In the genomic region with DNA sequence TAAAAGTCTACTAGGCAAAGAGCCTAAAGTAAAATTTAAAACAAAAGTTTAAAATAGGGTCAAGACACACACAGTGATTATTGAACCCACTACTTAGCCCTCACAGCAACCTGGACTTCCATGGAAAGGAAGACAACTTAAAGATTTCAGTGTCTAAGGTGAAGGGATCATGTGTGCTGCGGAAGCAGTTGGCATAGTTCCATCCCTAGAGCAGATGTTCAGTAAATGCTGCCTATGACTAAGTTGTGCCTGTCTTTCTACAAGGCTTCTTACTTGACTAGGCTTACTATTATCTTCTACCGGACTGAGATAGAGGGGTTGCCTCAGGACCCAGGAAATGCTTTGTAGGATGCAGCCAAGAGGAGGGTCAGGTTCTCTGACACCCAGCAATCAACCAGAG, we compare ENCODE assay signal across 21 mouse cellular contexts. TPM values are rescaled to one million over a fixed set of nuclear protein-coding genes. Genes with fewer than 3 reads are reported as not detected.
A peak's percentile ranks its signal among the peaks of the same experiment; 100 is the strongest.
DNase-seq lines count a peak whose midpoint lies in the region; ATAC-seq and TF ChIP-seq lines count a peak whose summit lies in the region.
"Had no signal": no experiment of that assay in that cellular context is flagged by ENCODE, and none has a peak within 500 bp of the region (broad histone marks: within the 10 kb centered on the region; RNA-seq: fewer than 3 reads in every experiment).

No protein-coding gene starts in this region.

- H3K9ac ChIP-seq in kidney, embryonic 15.5 days = no peak overlapping the region
- no peak overlapping the region for H3K9ac ChIP-seq in stomach, embryonic 15.5 days
- H3K9ac ChIP-seq: hindbrain, embryonic 14.5 days; intestine, embryonic 15.5 days; limb, embryonic 12.5 days; liver, embryonic 12.5 days; midbrain, embryonic 15.5 days had no signal

- H3K4me3 ChIP-seq in gastrocnemius, adult 2 months = peak overlapping the region; percentile 25
- H3K4me3 ChIP-seq in kidney, embryonic 15.5 days (replicated peaks) = no peak overlapping the region
- H3K4me3 ChIP-seq in stomach, embryonic 15.5 days (replicated peaks) = no peak overlapping the region
- H3K4me3 ChIP-seq: intestine, embryonic 15.5 days; limb, embryonic 12.5 days; liver, embryonic 12.5 days; midbrain, embryonic 15.5 days had no signal

- no peak for ATAC-seq in kidney, embryonic 15.5 days (replicated peaks; ENCODE audit: low FRiP score)
- no peak for ATAC-seq in stomach, embryonic 15.5 days (ENCODE audit: insufficient read depth, low FRiP score, low read depth)
- no peak for ATAC-seq in erythroblast, adult 5-6 weeks (replicated peaks; ENCODE audit: low FRiP score, poor library complexity, severe bottlenecking)
- ATAC-seq: intestine, embryonic 15.5 days; liver, embryonic 12.5 days; midbrain, embryonic 15.5 days had no signal

- peaks cover 26% of the 10 kb centered on the region for H3K4me1 ChIP-seq in kidney, embryonic 15.5 days
- H3K4me1 ChIP-seq in stomach, embryonic 15.5 days = peaks cover 7% of the 10 kb centered on the region; the same call in 1 of the 2 replicates
- H3K4me1 ChIP-seq: liver, embryonic 12.5 days; midbrain, embryonic 15.5 days had no signal

- H3K27ac ChIP-seq in gastrocnemius, adult 2 months = peak overlapping the region; percentile 63
- peak overlapping the region; percentile 65 for H3K27ac ChIP-seq in kidney, embryonic 15.5 days
- 0 out of 2 replicates have a peak overlapping the region, but pooled peaks have one; percentile 31 for H3K27ac ChIP-seq in stomach, embryonic 15.5 days
- H3K27ac ChIP-seq: hindbrain, embryonic 14.5 days; intestine, embryonic 15.5 days; limb, embryonic 12.5 days; liver, embryonic 12.5 days; midbrain, embryonic 15.5 days had no signal

- intact Hi-C loops in gastrocnemius, adult 2 months (cut with DNase I) = no loop called here

- H3K27me3 ChIP-seq in kidney, embryonic 15.5 days = no peaks in the 10 kb centered on the region
- H3K27me3 ChIP-seq in stomach, embryonic 15.5 days (replicated peaks) = no peaks in the 10 kb centered on the region
- H3K27me3 ChIP-seq: intestine, embryonic 15.5 days; limb, embryonic 12.5 days; liver, embryonic 12.5 days; midbrain, embryonic 15.5 days had no signal

- H3K4me2 ChIP-seq in kidney, embryonic 15.5 days = no peak overlapping the region
- no peak overlapping the region for H3K4me2 ChIP-seq in stomach, embryonic 15.5 days
- H3K4me2 ChIP-seq: hindbrain, embryonic 14.5 days; intestine, embryonic 15.5 days; limb, embryonic 12.5 days; liver, embryonic 12.5 days; midbrain, embryonic 15.5 days had no signal

- DNase-seq in gastrocnemius, adult 2 months = no peak
- DNase-seq in gastrocnemius, adult 18-20 months (ENCODE audit: low spot score) = no peak
- DNase-seq in kidney, adult 11 months = no peak
- peak; percentile 45 for DNase-seq in adipocyte (ENCODE audit: low spot score)
- no peak for DNase-seq in ovary, postnatal 36 days (ENCODE audit: low spot score)
- DNase-seq: adrenal gland, postnatal 10 days; cerebellum, postnatal 14 days; gastrocnemius, postnatal 14 days; lung, adult 2 months; lung, postnatal 36 days; retina, postnatal 1 day; right cerebral cortex, postnatal 4 days; thymus, postnatal 4 days had no signal

- 69% methylated on average over 2 of the region's 2 CpGs for WGBS in kidney, embryonic 15.5 days
- 58% methylated on average over 2 of the region's 2 CpGs for WGBS in stomach, embryonic 15.5 days

- no peak for TF ChIP-seq CTCF in gastrocnemius, adult 2 months (IDR thresholded peaks at IDR 0.05)

- peaks cover 9% of the 10 kb centered on the region; the same call in 1 of the 2 replicates for H3K36me3 ChIP-seq in kidney, embryonic 15.5 days
- H3K36me3 ChIP-seq in stomach, embryonic 15.5 days = no peaks in the 10 kb centered on the region
- H3K36me3 ChIP-seq: intestine, embryonic 15.5 days; midbrain, embryonic 15.5 days had no signal

- no peaks in the 10 kb centered on the region for H3K9me3 ChIP-seq in kidney, embryonic 15.5 days (replicated peaks)
- H3K9me3 ChIP-seq in stomach, embryonic 15.5 days = no peaks in the 10 kb centered on the region
- H3K9me3 ChIP-seq: intestine, embryonic 15.5 days; limb, embryonic 12.5 days; liver, embryonic 12.5 days; midbrain, embryonic 15.5 days had no signal

RNA-seq across cellular contexts. Expression of a gene that starts 50.4 kb away (rescaled TPM):
- total RNA-seq in gastrocnemius, adult 2 months (2021) = 10 to 100 TPM; 33.0 to 44.0 TPM
- 10 to 100 TPM; 34.1 to 36.0 TPM for total RNA-seq in gastrocnemius, adult 18-20 months (2021)
- 60.8 and 61.0 TPM in 2 replicates for polyA plus RNA-seq in kidney, embryonic 15.5 days (2015; fragmentation: Nextera tagmentation; extraction: Ambion mirVana)
- polyA plus RNA-seq in stomach, embryonic 15.5 days (2015; fragmentation: Nextera tagmentation; extraction: Ambion mirVana) = 45.0 and 45.8 TPM in 2 replicates
- total RNA-seq in erythroblast, adult 5-6 weeks (2015; ENCODE audit: low replicate concordance) = 2.5 and 16.9 TPM in 2 replicates
- 7.4 and 12.1 TPM in 2 replicates for total RNA-seq in erythroblast, adult 5-6 weeks (2017; ENCODE audit: low replicate concordance)
